Mouse (Mus musculus) urinary bladder, postnatal 36 days (tissue): ENCODE measurements around the gene Ago3.

Experiments used
- DNase-seq, 2 experiments: peaks; one replicate each; pipeline ENCODE4 v3.0.0; 2022; ENCODE audit warnings: low spot score in 2 of 2, mixed read lengths in 1 of 2

The Ago3 gene

GRCm38 (mm10) chr4:126429347-126430079 is at the start of gene Ago3:
Gene Ago3 (minus strand): TSS chr4:126429556.
- DNase-seq, result peak; percentile 94 to 95

- DNase-seq, result no peak
Observed at GRCm38 (mm10) chr4:126473031-126473430, 43.7 kb upstream of the Ago3 start.

- DNase-seq, result no peak
Observed at GRCm38 (mm10) chr4:126469334-126469733, 40.0 kb upstream of the Ago3 start.

- no peak for DNase-seq
Observed at GRCm38 (mm10) chr4:126468925-126469324, 39.6 kb upstream of the Ago3 start.

- DNase-seq, result peak; percentile 90 to 95
Observed at GRCm38 (mm10) chr4:126468285-126468901, 39.0 kb upstream of the Ago3 start, which contains the start of gene Ago1. Gene Ago1 (minus strand): TSS chr4:126468583.

GRCm38 (mm10) chr4:126467721-126468284 is 38.4 kb upstream of the Ago3 start:
- DNase-seq, result peak; percentile 29 to 45

GRCm38 (mm10) chr4:126466251-126466750 is 36.9 kb upstream of the Ago3 start:
- DNase-seq, result no peak

- no peak for DNase-seq
Observed at GRCm38 (mm10) chr4:126465843-126466242, 36.5 kb upstream of the Ago3 start.

GRCm38 (mm10) chr4:126464892-126465235 is 35.5 kb upstream of the Ago3 start:
- DNase-seq, result no peak

GRCm38 (mm10) chr4:126464189-126464891 is 35.0 kb upstream of the Ago3 start:
- no peak for DNase-seq

- DNase-seq, result no peak
Observed at GRCm38 (mm10) chr4:126455441-126455840, 26.1 kb upstream of the Ago3 start.

GRCm38 (mm10) chr4:126454547-126455254 is 25.3 kb upstream of the Ago3 start:
- DNase-seq, result no peak

GRCm38 (mm10) chr4:126450268-126450667 is 20.9 kb upstream of the Ago3 start:
- DNase-seq, result no peak

GRCm38 (mm10) chr4:126447126-126447525 is 17.8 kb upstream of the Ago3 start:
- DNase-seq, result no peak

GRCm38 (mm10) chr4:126444528-126444927 is 15.2 kb upstream of the Ago3 start:
- DNase-seq, result no peak

- DNase-seq, result no peak
Observed at GRCm38 (mm10) chr4:126438261-126438660, 8.9 kb upstream of the Ago3 start.

- DNase-seq, result no peak
Observed at GRCm38 (mm10) chr4:126436268-126436667, 6.9 kb upstream of the Ago3 start.

- DNase-seq, result no peak
Observed at GRCm38 (mm10) chr4:126434094-126434493, 4.7 kb upstream of the Ago3 start.

GRCm38 (mm10) chr4:126433175-126433574 is 3.8 kb upstream of the Ago3 start:
- no peak for DNase-seq

- no peak for DNase-seq
Observed at GRCm38 (mm10) chr4:126431746-126432145, 2.4 kb upstream of the Ago3 start.

- no peak for DNase-seq
Observed at GRCm38 (mm10) chr4:126428682-126429346, 542 bp downstream of the Ago3 start.
